Mouse (Mus musculus) MEL (cell line): ENCODE results near the gene Oit3. TPM values are rescaled to one million over a fixed set of nuclear protein-coding genes. Genes with fewer than 3 reads are reported as not detected.

Experiments used
- DNase-seq: peaks from one replicate; pipeline ENCODE4 v3.0.0; 2011; ENCODE audit warnings: low read depth, low spot score
- H3K27ac ChIP-seq: 2 replicates; pipeline ENCODE4 v1.5.1; 2012; ENCODE audit warnings: low read depth, mild to moderate bottlenecking, control low read depth, low read length, moderate library complexity; ENCODE audit not compliant: control insufficient read depth
- H3K27me3 ChIP-seq, 2 experiments: fragments of 150-350 bp in 1 of 2; sonication (generic) in 1 of 2; 2 replicates each; pipeline ENCODE4 v1.6.1; 2012; ENCODE audit warnings: low read length in 2 of 2, mild to moderate bottlenecking in 2 of 2, improper control_type of control experiment in 1 of 2, moderate library complexity in 1 of 2; ENCODE audit not compliant: insufficient read depth in 2 of 2, control insufficient read depth in 1 of 2
- H3K36me3 ChIP-seq, 2 experiments: 2 replicates each; pipeline ENCODE4 v1.6.1; 2012 to 2014; ENCODE audit warnings: low read length in 2 of 2, improper control_type of control experiment in 1 of 2, inconsistent platforms in 1 of 2, mild to moderate bottlenecking in 1 of 2; ENCODE audit not compliant: insufficient read depth in 2 of 2, control insufficient read depth in 1 of 2
- H3K4me1 ChIP-seq, 2 experiments: fragments of 150-350 bp in 1 of 2; sonication (generic) in 1 of 2; 2 replicates each; pipeline ENCODE4 v1.6.1; 2012; ENCODE audit warnings: low read length in 2 of 2, improper control_type of control experiment in 1 of 2, mild to moderate bottlenecking in 1 of 2; ENCODE audit not compliant: insufficient read depth in 2 of 2, control insufficient read depth in 1 of 2
- H3K4me3 ChIP-seq, 2 experiments: fragments of 150-350 bp in 1 of 2; sonication (generic) in 1 of 2; 2 replicates each; pipeline ENCODE4 v1.5.1; 2012; ENCODE audit warnings: low read depth in 2 of 2, low read length in 2 of 2, mild to moderate bottlenecking in 2 of 2, moderate library complexity in 2 of 2, control low read depth in 1 of 2, improper control_type of control experiment in 1 of 2; ENCODE audit not compliant: control insufficient read depth in 1 of 2, insufficient read depth in 1 of 2
- H3K79me2 ChIP-seq: 2 replicates; pipeline ENCODE4 v1.6.1; 2012; ENCODE audit warnings: mild to moderate bottlenecking, low read length, moderate library complexity; ENCODE audit not compliant: control insufficient read depth, poor library complexity, insufficient read depth
- H3K9ac ChIP-seq: 2 replicates; pipeline ENCODE4 v1.6.1; 2012; ENCODE audit warnings: low read depth, mild to moderate bottlenecking, control low read depth, low read length, moderate library complexity; ENCODE audit not compliant: control insufficient read depth, poor library complexity, severe bottlenecking
- H3K9me3 ChIP-seq: fragments of 150-350 bp; sonication (generic); replicated peaks from 2 replicates; pipeline ENCODE4 v1.6.1; 2012; ENCODE audit warnings: mild to moderate bottlenecking, low read length, improper control_type of control experiment, moderate library complexity; ENCODE audit not compliant: insufficient read depth
- CHD1 ChIP-seq: IDR thresholded peaks from 2 replicates; pipeline ENCODE4 v1.6.1; 2012; ENCODE audit warnings: low read depth, mild to moderate bottlenecking, inconsistent platforms, low read length, improper control_type of control experiment
- CHD2 ChIP-seq: IDR thresholded peaks from 2 replicates; pipeline ENCODE4 v1.6.1; 2011; ENCODE audit warnings: low read length, improper control_type of control experiment
- CTCF ChIP-seq, 3 experiments: IDR thresholded peaks in 2 of 3; conservative IDR thresholded peaks in 1 of 3; 2 replicates each; pipeline ENCODE4 v1.5.1; 2011 to 2012; ENCODE audit warnings: low read length in 3 of 3, low read depth in 2 of 3, mild to moderate bottlenecking in 2 of 3, improper control_type of control experiment in 1 of 3, inconsistent platforms in 1 of 3, mixed read lengths in 1 of 3, moderate library complexity in 1 of 3; ENCODE audit not compliant: control insufficient read depth in 1 of 3, insufficient read depth in 1 of 3, poor library complexity in 1 of 3, severe bottlenecking in 1 of 3
- E2F4 ChIP-seq: IDR thresholded peaks from 2 replicates; pipeline ENCODE4 v1.6.1; 2011; ENCODE audit warnings: low read depth, low read length, improper control_type of control experiment, borderline replicate concordance
- ELF1 ChIP-seq: IDR thresholded peaks from 2 replicates; pipeline ENCODE4 v1.6.1; 2014; ENCODE audit warnings: low read depth, mild to moderate bottlenecking, inconsistent platforms, low read length, improper control_type of control experiment, moderate library complexity
- EP300 ChIP-seq, 2 experiments: IDR thresholded peaks; 2 replicates each; pipeline ENCODE4 v1.6.1; 2011; ENCODE audit warnings: improper control_type of control experiment in 2 of 2, low read length in 2 of 2, low read depth in 1 of 2, mild to moderate bottlenecking in 1 of 2
- KAT2A ChIP-seq: conservative IDR thresholded peaks from 2 replicates; pipeline ENCODE4 v1.6.1; 2012; ENCODE audit warnings: low read depth, low read length, improper control_type of control experiment, inconsistent platforms
- MAFK ChIP-seq: IDR thresholded peaks from 2 replicates; pipeline ENCODE4 v1.6.1; 2011; ENCODE audit warnings: low read depth, mild to moderate bottlenecking, low read length, improper control_type of control experiment, borderline replicate concordance
- MEF2A ChIP-seq: IDR thresholded peaks from 2 replicates; pipeline ENCODE4 v1.6.1; 2014; ENCODE audit warnings: low read depth, mild to moderate bottlenecking, inconsistent platforms, low read length, improper control_type of control experiment; ENCODE audit not compliant: poor library complexity, insufficient replicate concordance, severe bottlenecking; ENCODE audit errors: extremely low read depth
- MYC ChIP-seq: IDR thresholded peaks from 2 replicates; pipeline ENCODE4 v1.6.1; 2011; ENCODE audit warnings: low read depth, mild to moderate bottlenecking, low read length, improper control_type of control experiment, moderate library complexity
- NELFE ChIP-seq: IDR thresholded peaks from 2 replicates; pipeline ENCODE4 v1.6.1; 2011; ENCODE audit warnings: low read depth, low read length, improper control_type of control experiment
- NRF1 ChIP-seq: IDR thresholded peaks from 2 replicates; pipeline ENCODE4 v1.6.1; 2014; ENCODE audit warnings: low read depth, mild to moderate bottlenecking, inconsistent platforms, low read length, improper control_type of control experiment, moderate library complexity; ENCODE audit not compliant: poor library complexity, insufficient read depth, severe bottlenecking
- RAD21 ChIP-seq: IDR thresholded peaks from 2 replicates; pipeline ENCODE4 v1.6.1; 2011; ENCODE audit warnings: mild to moderate bottlenecking, low read depth, low read length, improper control_type of control experiment
- RCOR1 ChIP-seq: IDR thresholded peaks from 2 replicates; pipeline ENCODE4 v1.6.1; 2012; ENCODE audit warnings: low read depth, mild to moderate bottlenecking, inconsistent platforms, low read length, improper control_type of control experiment
- SIN3A ChIP-seq: IDR thresholded peaks from 2 replicates; pipeline ENCODE4 v1.6.1; 2012; ENCODE audit warnings: low read length, improper control_type of control experiment, inconsistent platforms
- SMC3 ChIP-seq: IDR thresholded peaks from 2 replicates; pipeline ENCODE4 v1.6.1; 2011; ENCODE audit warnings: low read depth, low read length, improper control_type of control experiment
- USF2 ChIP-seq, 2 experiments: IDR thresholded peaks; 2 replicates each; pipeline ENCODE4 v1.6.1; 2011 to 2012; ENCODE audit warnings: improper control_type of control experiment in 2 of 2, low read length in 2 of 2, borderline replicate concordance in 1 of 2, inconsistent platforms in 1 of 2, low read depth in 1 of 2, mild to moderate bottlenecking in 1 of 2; ENCODE audit not compliant: insufficient read depth in 1 of 2
- ZC3H11A ChIP-seq: IDR thresholded peaks from 2 replicates; pipeline ENCODE4 v1.6.1; 2012; ENCODE audit warnings: low read depth, mild to moderate bottlenecking, inconsistent platforms, low read length, improper control_type of control experiment
- ZNF384 ChIP-seq: IDR thresholded peaks from 2 replicates; pipeline ENCODE4 v1.6.1; 2012; ENCODE audit warnings: low read depth, mild to moderate bottlenecking, inconsistent platforms, low read length, improper control_type of control experiment
- polyA plus RNA-seq, 2 experiments: library from polyadenylated mRNA; stranded (reverse) in 1 of 2; unstranded in 1 of 2; fragments of >175 nt in 1 of 2; fragments of >200 nt in 1 of 2; gene quantifications; 2 replicates each; pipeline versions ENCODE4 v1.2.1 to v1.2.4; 2012; ENCODE audit warnings: low replicate concordance in 2 of 2, low read depth in 1 of 2; ENCODE audit not compliant: insufficient read length in 2 of 2, insufficient read depth in 1 of 2, missing spikeins in 1 of 2
- total RNA-seq: library from RNA; depleted of rRNA; stranded (reverse); fragments of 300-350 nt; gene quantifications from 2 replicates; pipeline ENCODE4 v1.2.3, GENCODE M21; 2012; rRNA removed

Gene Oit3
- total and polyA plus RNA-seq, 3 experiments = 0.07 TPM; not detected in 2

- Histone ChIP-seq H3K4me1 (peaks cover 4 to 16% of the 10 kb centered on the region in 2 experiments), H3K79me2 (no peaks in the 10 kb centered on the region), H3K9me3 (no peaks in the 10 kb centered on the region), H3K27ac (no peak overlapping the region), H3K9ac (no peak overlapping the region), H3K36me3 (peaks cover 0 to 4% of the 10 kb centered on the region in 2 experiments; a peak in 3 of 4 replicates), H3K4me3 (no peak overlapping the region), H3K27me3 (no peaks in the 10 kb centered on the region)
- peak; percentile 46 for DNase-seq
- TF ChIP-seq SIN3A = no peak
- TF ChIP-seq CTCF (IDR thresholded peaks at IDR 0.05 in 2 of 3, conservative IDR thresholded peaks at IDR 0.05 in 1 of 3; ENCODE audit: control insufficient read depth in 1 of 3, insufficient read depth in 1 of 3, low read depth in 2 of 3, low read length in 3 of 3, poor library complexity in 1 of 3, severe bottlenecking in 1 of 3) = peak; percentile 52 to 75 (median 75)
- no peak for TF ChIP-seq E2F4
- 0 out of 2 replicates have a peak, but pooled peaks have one; percentile 6 for TF ChIP-seq ZC3H11A
- TF ChIP-seq RAD21 = peak; percentile 38
- peak; percentile 46 for TF ChIP-seq SMC3
These were observed 62.9 kb downstream of the Oit3 start for GRCm38 (mm10) chr10:59378728-59379127.

DNA sequence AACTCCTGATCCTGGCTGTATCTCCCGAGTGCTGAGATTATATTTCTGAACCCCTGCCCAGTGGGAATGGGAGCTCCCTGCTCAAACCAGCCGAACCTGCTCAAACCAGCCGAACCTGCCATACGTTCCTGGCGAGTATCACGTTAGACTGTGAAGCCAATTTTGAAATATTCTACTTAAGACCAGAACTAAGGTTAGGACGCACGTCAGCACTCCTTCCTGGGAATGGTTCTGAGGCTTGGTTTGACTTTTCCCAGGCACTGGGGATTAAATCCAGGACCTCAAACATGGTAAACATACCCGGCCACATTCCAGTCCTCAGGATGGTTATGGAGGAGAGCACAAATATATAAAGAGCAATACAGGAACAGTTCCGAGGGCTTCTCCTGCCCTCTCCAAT is 63.7 kb downstream of the Oit3 start:
- no peaks in the 10 kb centered on the region for H3K79me2 ChIP-seq
- TF ChIP-seq ZNF384 (no peak), USF2 (IDR thresholded peaks at IDR 0.05; ENCODE audit: borderline replicate concordance in 1 of 2, insufficient read depth in 1 of 2, low read depth in 1 of 2, low read length in 2 of 2) (no peak), CHD2 (no peak), NELFE (no peak), KAT2A (no peak), RCOR1 (no peak), NRF1 (no peak), MAFK (no peak), CHD1 (no peak), ELF1 (no peak), MEF2A (no peak), MYC (no peak), EP300 (IDR thresholded peaks at IDR 0.05; ENCODE audit: low read depth in 1 of 2, low read length in 2 of 2) (no peak), SIN3A (no peak)
- peaks cover 2 to 4% of the 10 kb centered on the region in 2 experiments; a peak in 3 of 4 replicates for H3K36me3 ChIP-seq
- no peak overlapping the region for H3K4me3 ChIP-seq
- no peaks in the 10 kb centered on the region for H3K27me3 ChIP-seq
- H3K4me1 ChIP-seq = peaks cover 4 to 16% of the 10 kb centered on the region in 2 experiments
- H3K9me3 ChIP-seq = no peaks in the 10 kb centered on the region
- no peak for DNase-seq
- H3K27ac ChIP-seq = no peak overlapping the region
- no peak overlapping the region for H3K9ac ChIP-seq

Other genes with a start within 250 kb of the Oit3 start
- gene Sept10, start 219.9 kb downstream of the Oit3 start, total RNA-seq = not detected in 2 replicates
- not detected for gene Sept10, start 219.9 kb downstream of the Oit3 start, polyA plus RNA-seq
- not detected in 2 replicates for gene Sowahc, start 219.8 kb downstream of the Oit3 start, total RNA-seq
- gene Sowahc, start 219.8 kb downstream of the Oit3 start, polyA plus RNA-seq = not detected
- 18.9 and 50.4 TPM in 2 replicates for gene P4ha1, start 118.5 kb downstream of the Oit3 start, total RNA-seq
- 10 to 100 TPM in 1 of 2 experiments, not detected in 1; 50.2 TPM for gene P4ha1, start 118.5 kb downstream of the Oit3 start, polyA plus RNA-seq
- 17.6 and 28.6 TPM in 2 replicates for gene Gm10273, start 46.1 kb downstream of the Oit3 start, total RNA-seq
- gene Gm10273, start 46.1 kb downstream of the Oit3 start, polyA plus RNA-seq = 100 to 1,000 TPM in 1 of 2 experiments, 10 to 100 TPM in 1; 16.6 to 132 TPM
- gene Pla2g12b, start 38.1 kb downstream of the Oit3 start, total RNA-seq = not detected in 2 replicates
- gene Pla2g12b, start 38.1 kb downstream of the Oit3 start, polyA plus RNA-seq = not detected
- gene Gm10322, start 174.3 kb upstream of the Oit3 start, total RNA-seq = 0.58 TPM in 1 of 2 replicates, not detected in the other
- gene Gm10322, start 174.3 kb upstream of the Oit3 start, polyA plus RNA-seq = not detected
- 7.7 TPM in 2 replicates for gene Mcu, start 174.9 kb upstream of the Oit3 start, total RNA-seq
- gene Mcu, start 174.9 kb upstream of the Oit3 start, polyA plus RNA-seq = 1 to 10 TPM in 1 of 2 experiments, not detected in 1; 9.4 TPM